Mouse (Mus musculus) inflammation-experienced regulatory T-cells, adult 6 months (primary cell): ENCODE measurements around the gene Obp2b. TPM values are rescaled to one million over a fixed set of nuclear protein-coding genes. Genes with fewer than 3 reads are reported as not detected.
"Not testable (repeated sequence)": the region's sequence is repeated elsewhere in the genome, so short reads cannot be mapped to it uniquely, and the experiment has no call there.

Source experiments
- ATAC-seq: one replicate; pipeline ENCODE4 v1.8.0; 2017
- polyA plus RNA-seq, 3 experiments: library from polyadenylated mRNA; unstranded; fragments of 100-300 nt; shearing (Covaris generic); gene quantifications; one replicate each; pipeline ENCODE4 v1.2.1; 2017

Obp2b gene
- not detected for polyA plus RNA-seq

- ATAC-seq, result not testable (repeated sequence)
These were observed at the start of gene Obp2b for GRCm38 (mm10) chr2:25736709-25737108. Obp2b (plus strand) TSS chr2:25737009.

- ATAC-seq, result no peak
These were observed 42.2 kb upstream of the Obp2b start for GRCm38 (mm10) chr2:25694605-25695004.

GRCm38 (mm10) chr2:25696951-25697350 is 39.9 kb upstream of the Obp2b start:
- ATAC-seq, result no peak

- ATAC-seq, result no peak
These were observed 38.1 kb upstream of the Obp2b start for GRCm38 (mm10) chr2:25698696-25699095.

GRCm38 (mm10) chr2:25699743-25700142 is 37.1 kb upstream of the Obp2b start, which contains the start of gene Obp2a:
Obp2a (plus strand) TSS chr2:25700043.
- ATAC-seq, result not testable (repeated sequence)

GRCm38 (mm10) chr2:25701001-25701400 is 35.8 kb upstream of the Obp2b start:
- no peak for ATAC-seq

GRCm38 (mm10) chr2:25703706-25704105 is 33.1 kb upstream of the Obp2b start:
- ATAC-seq, result no peak

GRCm38 (mm10) chr2:25706643-25707481 is 29.9 kb upstream of the Obp2b start, which contains the start of gene Bmyc:
Bmyc (plus strand) TSS chr2:25706739.
- ATAC-seq, result peak; percentile 90

- peak; percentile 30 for ATAC-seq
These were observed 28.7 kb upstream of the Obp2b start for GRCm38 (mm10) chr2:25708121-25708520.

- ATAC-seq, result not testable (repeated sequence)
These were observed 27.8 kb upstream of the Obp2b start for GRCm38 (mm10) chr2:25709056-25709455.

- ATAC-seq, result not testable (repeated sequence)
These were observed 27.0 kb upstream of the Obp2b start for GRCm38 (mm10) chr2:25709791-25710190.

- ATAC-seq, result not testable (repeated sequence)
These were observed 25.2 kb upstream of the Obp2b start for GRCm38 (mm10) chr2:25711641-25712040.

- no peak for ATAC-seq
These were observed 19.6 kb upstream of the Obp2b start for GRCm38 (mm10) chr2:25717222-25717621.

- no peak for ATAC-seq
These were observed 3.4 kb upstream of the Obp2b start for GRCm38 (mm10) chr2:25733199-25733930.

- no peak for ATAC-seq
These were observed 4.9 kb downstream of the Obp2b start for GRCm38 (mm10) chr2:25741671-25742070.

- ATAC-seq, result no peak
These were observed 17.4 kb downstream of the Obp2b start for GRCm38 (mm10) chr2:25754201-25754600.

GRCm38 (mm10) chr2:25758064-25758625 is 21.3 kb downstream of the Obp2b start:
- ATAC-seq, result no peak

GRCm38 (mm10) chr2:25765269-25765668 is 28.5 kb downstream of the Obp2b start, which contains the start of gene Lcn3:
Lcn3 (plus strand) TSS chr2:25765569.
- no peak for ATAC-seq

GRCm38 (mm10) chr2:25767764-25768163 is 31.0 kb downstream of the Obp2b start:
- ATAC-seq, result no peak

GRCm38 (mm10) chr2:25773507-25773906 is 36.7 kb downstream of the Obp2b start:
- ATAC-seq, result no peak

GRCm38 (mm10) chr2:25774640-25775039 is 37.8 kb downstream of the Obp2b start:
- ATAC-seq, result no peak

GRCm38 (mm10) chr2:25775991-25776390 is 39.2 kb downstream of the Obp2b start:
- no peak for ATAC-seq

GRCm38 (mm10) chr2:25776717-25777116 is 39.9 kb downstream of the Obp2b start, which contains the start of gene Lcn11:
Lcn11 (plus strand) TSS chr2:25777017.
- ATAC-seq, result no peak
